Mouse (Mus musculus) forebrain, embryonic 16.5 days (tissue): ENCODE results near the gene Olig1. TPM values are rescaled to one million over a fixed set of nuclear protein-coding genes. Genes with fewer than 3 reads are reported as not detected.

Experiments
- ATAC-seq: fragments of 200-750 bp; cut with Nextera tagmentation; 2 replicates; pipeline ENCODE4 v1.8.0; 2017; ENCODE audit warnings: mild to moderate bottlenecking, moderate library complexity
- H3K27ac ChIP-seq: fragments of 300-500 bp; sonication (generic); 2 replicates; pipeline ENCODE4 v1.5.1; 2014; ENCODE audit warnings: low read length, control low read depth
- H3K27me3 ChIP-seq: fragments of 300-500 bp; sonication (generic); replicated peaks from 2 replicates; pipeline ENCODE4 v1.6.1; 2014; ENCODE audit warnings: low read length; ENCODE audit not compliant: control insufficient read depth, insufficient read depth
- H3K36me3 ChIP-seq: fragments of 300-500 bp; sonication (generic); 2 replicates; pipeline ENCODE4 v1.6.1; 2014; ENCODE audit not compliant: control insufficient read depth, insufficient read depth
- H3K4me1 ChIP-seq: fragments of 300-500 bp; sonication (generic); replicated peaks from 2 replicates; pipeline ENCODE4 v1.6.1; 2014; ENCODE audit warnings: low read length; ENCODE audit not compliant: control insufficient read depth, insufficient read depth
- H3K4me2 ChIP-seq: fragments of 300-500 bp; sonication (generic); 2 replicates; pipeline ENCODE4 v1.6.1; 2014; ENCODE audit warnings: mild to moderate bottlenecking, low read length, control low read depth
- H3K4me3 ChIP-seq: fragments of 300-500 bp; sonication (generic); replicated peaks from 2 replicates; pipeline ENCODE4 v1.5.1; 2014; ENCODE audit warnings: mild to moderate bottlenecking, low read length, control low read depth
- H3K9ac ChIP-seq: fragments of 300-500 bp; sonication (generic); replicated peaks from 2 replicates; pipeline ENCODE4 v1.6.1; 2014; ENCODE audit warnings: low read depth, low read length, control low read depth
- H3K9me3 ChIP-seq: fragments of 300-500 bp; sonication (generic); 2 replicates; pipeline ENCODE4 v1.6.1; 2016; ENCODE audit warnings: low read length; ENCODE audit not compliant: control insufficient read depth
- WGBS: fragments of 180-500 bp; shearing (Covaris S2); extraction: QIAGEN DNeasy Blood & Tissue Kit; methylation state at CpG from one replicate; pipeline ENCODE4 v1.1.7; 2014; 5-methylcytosine and 5-hydroxymethylcytosine counted together
- polyA plus RNA-seq: library from polyadenylated mRNA; unstranded; fragments of >200 nt; fragmentation: Nextera tagmentation; extraction: Ambion mirVana; gene quantifications from 2 replicates; pipeline ENCODE4 v1.2.1, GENCODE M21; 2015

Olig1 gene
- polyA plus RNA-seq, 1 experiment from 2014 or later = 39.7 TPM

DNA sequence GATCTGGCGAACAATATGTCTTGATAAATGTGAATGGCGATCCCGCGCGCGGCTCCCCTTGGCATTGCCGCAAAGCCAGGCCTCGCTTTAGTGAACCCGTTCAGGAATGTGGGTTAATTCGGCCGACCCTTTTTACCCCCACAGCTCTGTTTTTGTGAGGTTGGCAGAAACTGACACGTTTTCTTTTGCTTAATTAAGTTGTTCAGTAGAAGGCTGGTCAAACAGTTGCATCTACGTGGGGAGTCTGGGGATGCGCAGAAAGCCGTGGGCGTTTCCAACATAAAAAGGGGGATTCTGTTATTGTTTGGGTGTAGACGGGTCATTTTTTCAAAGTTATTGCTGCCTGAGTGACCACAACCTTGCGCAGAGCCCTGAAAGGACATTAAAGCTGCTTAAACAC, 31.9 kb downstream of the Olig1 start:
- Histone ChIP-seq H3K36me3 (no peaks in the 10 kb centered on the region), H3K4me3 (peak overlapping the region; percentile 24), H3K4me1 (peaks cover 39% of the 10 kb centered on the region), H3K27ac (no peak overlapping the region), H3K9me3 (no peaks in the 10 kb centered on the region), H3K4me2 (peak overlapping the region; percentile 43), H3K9ac (no peak overlapping the region), H3K27me3 (peaks cover 36% of the 10 kb centered on the region)
- peak; percentile 19 for ATAC-seq
- WGBS = 3% methylated on average over 18 of the region's 18 CpGs

DNA sequence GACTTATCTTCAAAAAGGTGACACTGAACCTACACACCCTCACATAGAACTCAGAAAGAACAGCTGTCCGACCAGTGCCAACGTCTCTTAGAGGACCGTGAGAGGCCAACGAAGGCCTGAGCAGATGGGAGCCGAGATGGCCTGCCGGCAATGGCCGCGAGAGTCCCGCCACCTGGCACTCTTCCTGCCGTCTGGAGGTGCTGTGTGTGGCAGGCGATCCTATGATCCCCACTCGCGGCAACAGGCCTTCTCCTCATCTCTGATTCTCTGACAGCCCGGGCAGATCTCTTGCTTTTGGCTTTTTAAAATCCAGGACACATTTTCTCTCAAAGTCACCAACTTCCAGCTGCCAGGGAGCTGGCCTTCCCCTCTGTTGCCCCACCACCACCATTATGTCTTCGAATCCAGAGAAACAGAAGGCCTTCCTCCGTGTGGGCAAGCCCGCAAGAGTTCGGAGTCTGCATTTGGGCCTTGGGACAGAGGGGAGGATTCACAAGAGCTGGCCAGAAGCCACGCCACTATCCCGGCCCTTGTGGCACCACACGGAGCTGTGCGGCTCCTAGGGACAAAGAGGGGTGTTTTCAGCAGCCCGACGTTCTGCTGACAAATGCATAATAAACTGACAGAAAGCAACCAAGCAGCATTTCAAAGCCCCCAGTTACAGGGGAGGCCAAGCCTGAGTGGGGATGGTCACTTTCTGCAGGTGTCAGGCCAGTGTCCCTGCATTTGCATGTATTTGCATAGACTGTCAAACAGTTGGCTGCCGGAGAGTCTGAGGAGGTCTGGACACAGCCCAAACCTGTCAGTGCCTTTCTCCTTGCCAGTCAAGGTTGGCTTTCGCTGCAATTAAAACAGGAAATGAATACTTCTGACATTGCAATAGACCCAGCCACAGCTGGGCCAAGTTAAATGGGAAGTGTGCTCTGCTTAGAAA, 34.5 kb downstream of the Olig1 start:
- peak; percentile 55 for ATAC-seq
- 18% methylated on average over 26 of the region's 26 CpGs for WGBS
- H3K4me2 ChIP-seq = no peak overlapping the region
- H3K36me3 ChIP-seq = no peaks in the 10 kb centered on the region
- no peak overlapping the region for H3K4me3 ChIP-seq
- no peak overlapping the region for H3K9ac ChIP-seq
- peaks cover 33% of the 10 kb centered on the region for H3K27me3 ChIP-seq
- H3K27ac ChIP-seq = no peak overlapping the region
- H3K4me1 ChIP-seq = peaks cover 39% of the 10 kb centered on the region
- no peaks in the 10 kb centered on the region for H3K9me3 ChIP-seq

DNA sequence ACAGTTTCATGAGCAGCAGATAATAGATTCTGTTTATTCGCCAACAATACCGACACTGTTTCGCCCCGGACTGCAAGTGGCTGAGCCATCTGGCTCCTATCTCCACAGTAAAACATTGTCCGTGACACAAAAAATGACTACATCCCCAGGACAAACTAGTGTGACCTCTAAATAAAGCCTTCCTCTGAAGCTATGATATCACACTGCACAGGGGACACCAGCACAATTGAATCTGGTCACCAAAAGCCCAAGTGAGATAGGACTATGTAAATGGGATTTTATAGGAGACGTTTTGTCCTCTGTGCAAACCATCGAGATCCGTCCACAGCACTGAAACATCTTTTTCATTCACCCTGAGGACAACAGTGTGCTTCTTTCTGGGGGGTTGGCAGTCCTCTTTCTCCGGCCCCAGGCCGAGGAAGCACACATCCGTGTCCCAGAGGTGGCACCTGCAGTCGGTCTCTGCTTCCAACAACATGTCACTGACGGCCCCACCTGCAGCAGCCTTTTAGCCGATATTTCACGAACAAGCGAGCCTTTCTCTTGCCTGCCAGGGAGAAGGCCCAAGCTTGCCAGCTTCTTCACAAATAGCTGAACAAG, 36.0 kb downstream of the Olig1 start:
- Histone ChIP-seq H3K4me2 (no peak overlapping the region), H3K9ac (no peak overlapping the region), H3K27ac (no peak overlapping the region), H3K36me3 (no peaks in the 10 kb centered on the region), H3K4me3 (no peak overlapping the region), H3K27me3 (peaks cover 23% of the 10 kb centered on the region), H3K4me1 (peaks cover 39% of the 10 kb centered on the region), H3K9me3 (no peaks in the 10 kb centered on the region)
- 32% methylated on average over 16 of the region's 16 CpGs for WGBS
- ATAC-seq = no peak

DNA sequence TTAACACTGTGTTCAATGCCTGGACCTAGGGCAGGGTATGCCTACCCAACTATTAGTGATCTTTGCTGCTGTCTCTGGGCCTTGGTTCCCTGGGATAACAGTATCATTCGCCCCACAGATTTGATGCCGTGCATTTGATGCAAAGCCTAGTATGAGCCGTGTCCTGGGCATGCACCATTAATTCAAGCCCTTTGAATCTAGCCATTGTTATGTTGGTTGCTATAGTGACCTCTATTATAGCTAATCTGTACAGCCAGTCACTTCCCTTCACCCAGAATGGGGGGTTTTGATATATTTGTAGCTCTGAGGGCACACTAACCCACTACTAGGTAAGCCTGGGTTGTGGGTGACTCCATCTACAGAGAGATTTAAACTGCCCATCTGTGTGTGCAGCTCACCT, 40.3 kb downstream of the Olig1 start:
- Histone ChIP-seq H3K9ac (no peak overlapping the region), H3K9me3 (no peaks in the 10 kb centered on the region), H3K27me3 (peaks cover 8% of the 10 kb centered on the region), H3K4me2 (no peak overlapping the region), H3K4me3 (no peak overlapping the region), H3K27ac (no peak overlapping the region), H3K36me3 (no peaks in the 10 kb centered on the region), H3K4me1 (peaks cover 19% of the 10 kb centered on the region)
- WGBS = 27% methylated on average over 3 of the region's 3 CpGs
- no peak for ATAC-seq

- no peak overlapping the region for H3K27ac ChIP-seq
- H3K27me3 ChIP-seq = peaks cover 18% of the 10 kb centered on the region
- H3K4me2 ChIP-seq = no peak overlapping the region
- no peak for ATAC-seq
- no peaks in the 10 kb centered on the region for H3K36me3 ChIP-seq
- H3K4me1 ChIP-seq = peaks cover 9% of the 10 kb centered on the region
- WGBS = 30% methylated on average over 6 of the region's 7 CpGs
- no peaks in the 10 kb centered on the region for H3K9me3 ChIP-seq
- H3K4me3 ChIP-seq = no peak overlapping the region
- H3K9ac ChIP-seq = no peak overlapping the region
These were observed 43.3 kb downstream of the Olig1 start for GRCm38 (mm10) chr16:91312921-91313320.

GRCm38 (mm10) chr16:91314114-91314775, 44.7 kb downstream of the Olig1 start:
- Histone ChIP-seq H3K27ac (no peak overlapping the region), H3K4me1 (peaks cover 9% of the 10 kb centered on the region), H3K9me3 (no peaks in the 10 kb centered on the region), H3K27me3 (peaks cover 21% of the 10 kb centered on the region), H3K9ac (no peak overlapping the region), H3K36me3 (no peaks in the 10 kb centered on the region), H3K4me3 (no peak overlapping the region), H3K4me2 (peak overlapping the region; percentile 37)
- ATAC-seq = peak; percentile 68
- WGBS = 4% methylated on average over 19 of the region's 19 CpGs

DNA sequence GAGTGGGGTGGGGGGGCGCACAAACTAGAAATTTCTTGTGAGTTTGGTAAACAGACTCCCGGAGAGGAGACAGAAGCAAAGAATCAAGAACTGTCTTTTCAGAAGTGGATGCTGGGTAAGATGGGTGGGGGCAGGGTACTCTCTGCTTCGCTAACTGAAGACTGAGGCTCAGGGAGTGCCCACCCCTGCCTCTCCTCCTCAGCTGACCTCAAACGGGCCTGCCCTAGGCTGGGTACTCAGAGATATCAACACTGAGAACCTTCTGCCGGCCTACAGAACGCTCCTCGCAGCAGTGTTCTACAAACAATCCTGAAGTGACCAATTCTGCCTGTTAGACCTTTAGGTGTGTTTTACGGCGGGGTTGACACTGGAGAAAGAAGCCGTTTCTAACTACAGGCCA, 50.6 kb downstream of the Olig1 start:
- 0 out of 2 replicates have a peak overlapping the region, but pooled peaks have one; percentile 24 for H3K9ac ChIP-seq
- H3K27ac ChIP-seq = no peak overlapping the region
- ATAC-seq = no peak
- no peaks in the 10 kb centered on the region for H3K9me3 ChIP-seq
- H3K36me3 ChIP-seq = no peaks in the 10 kb centered on the region
- peaks cover 14% of the 10 kb centered on the region for H3K4me1 ChIP-seq
- peaks cover 27% of the 10 kb centered on the region for H3K27me3 ChIP-seq
- H3K4me3 ChIP-seq = peak overlapping the region; percentile 32
- H3K4me2 ChIP-seq = peak overlapping the region; percentile 53
- 39% methylated on average over 10 of the region's 10 CpGs for WGBS

DNA sequence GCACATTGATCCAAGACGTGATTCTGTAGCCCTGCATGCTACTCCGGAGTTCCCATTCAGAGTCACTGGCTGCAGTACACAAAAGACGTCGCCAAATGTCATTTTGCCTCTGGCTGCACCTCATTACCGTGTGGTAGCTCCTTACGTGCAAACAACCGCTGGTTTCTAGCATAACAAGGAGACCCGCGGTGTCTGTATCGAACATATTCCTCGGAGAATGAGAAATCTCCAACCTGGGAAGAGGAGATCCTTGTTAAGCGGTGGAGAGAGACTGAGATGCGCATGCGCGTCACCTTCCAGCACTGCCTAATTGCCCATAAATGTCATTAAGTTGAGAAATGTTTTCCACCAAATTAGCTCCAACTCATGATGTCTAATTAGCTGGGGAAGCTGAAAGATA, 51.0 kb downstream of the Olig1 start:
- Histone ChIP-seq H3K9me3 (no peaks in the 10 kb centered on the region), H3K4me2 (peak overlapping the region; percentile 53), H3K9ac (peak overlapping the region; percentile 24; the same call in 1 of the 2 replicates), H3K4me3 (peak overlapping the region; percentile 32), H3K27me3 (peaks cover 27% of the 10 kb centered on the region), H3K27ac (no peak overlapping the region), H3K36me3 (no peaks in the 10 kb centered on the region), H3K4me1 (peaks cover 14% of the 10 kb centered on the region)
- WGBS = 15% methylated on average over 15 of the region's 15 CpGs
- no peak for ATAC-seq
